Mouse (Mus musculus) leukemia stem cell, adult 10-12 weeks (primary cell): ENCODE results near the gene Ehd2. TPM values are rescaled to one million over a fixed set of nuclear protein-coding genes. Genes with fewer than 3 reads are reported as not detected.

ENCODE experiments used
- polyA plus RNA-seq: library from polyadenylated mRNA; stranded (reverse); fragments of >175 nt; gene quantifications from 2 replicates; pipeline ENCODE4 v1.2.3, GENCODE M21; 2012; ENCODE audit warnings: low replicate concordance

Ehd2 gene
- 1.4 and 4.0 TPM in 2 replicates for polyA plus RNA-seq

GRCm38 (mm10) chr7:15967312-15967711 lies at the start of gene Ehd2:
TSS of gene Ehd2 (minus strand) at chr7:15967567.

GRCm38 (mm10) chr7:15945721-15946536 lies 21.4 kb downstream of the Ehd2 start, which contains the start of gene Nop53:
TSS of gene Nop53 (minus strand) at chr7:15946074.

GRCm38 (mm10) chr7:15922220-15922773 lies 45.1 kb downstream of the Ehd2 start, which contains the start of gene Selenow:
TSS of gene Selenow (minus strand) at chr7:15922402.

Other genes with a start within 250 kb of the Ehd2 start
- gene Obox5, start 217.4 kb downstream of the Ehd2 start, polyA plus RNA-seq: not detected in 2 replicates
- gene Obox6, start 127.9 kb downstream of the Ehd2 start, polyA plus RNA-seq: not detected in 2 replicates
- not detected in 2 replicates for gene Crx, start 87.6 kb downstream of the Ehd2 start, polyA plus RNA-seq
- not detected in 2 replicates for gene Crxos, start 85.0 kb downstream of the Ehd2 start, polyA plus RNA-seq
- 179 and 674 TPM in 2 replicates for gene Selenow, start 45.2 kb downstream of the Ehd2 start, polyA plus RNA-seq
- 399 and 526 TPM in 2 replicates for gene Nop53, start 21.5 kb downstream of the Ehd2 start, polyA plus RNA-seq
- 93.7 and 130 TPM in 2 replicates for gene Bicra, start 80.4 kb upstream of the Ehd2 start, polyA plus RNA-seq
- 0.07 TPM in 1 of 2 replicates, not detected in the other for gene Zfp541, start 94.2 kb upstream of the Ehd2 start, polyA plus RNA-seq
- 213 and 314 TPM in 2 replicates for gene Napa, start 130.9 kb upstream of the Ehd2 start, polyA plus RNA-seq
- gene Kptn, start 152.3 kb upstream of the Ehd2 start, polyA plus RNA-seq: 7.2 and 17.1 TPM in 2 replicates
- gene Slc8a2, start 162.3 kb upstream of the Ehd2 start, polyA plus RNA-seq: 0.15 and 0.18 TPM in 2 replicates
- 2.8 and 3.3 TPM in 2 replicates for gene Meis3, start 207.5 kb upstream of the Ehd2 start, polyA plus RNA-seq